Mouse (Mus musculus): Measurements from ENCODE around the gene Rtf1. TPM values are rescaled to one million over a fixed set of nuclear protein-coding genes. Genes with fewer than 3 reads are reported as not detected.
"Not testable (repeated sequence)": the region's sequence is repeated elsewhere in the genome, so short reads cannot be mapped to it uniquely, and the experiment has no call there.

Gene Rtf1
- 21.5 and 25.3 TPM in 2 replicates for polyA plus RNA-seq (2014; fragmentation: Nextera tagmentation; extraction: Ambion mirVana)

- Histone ChIP-seq H3K4me3 (ENCODE audit: low read depth, low read length) (peak within 1 kb of the TSS; percentile 99), H3K36me3 (ENCODE audit: control insufficient read depth, insufficient read depth, low read length) (peaks cover 1% of the 10 kb centered on the region; the same call in 1 of the 2 replicates), H3K27me3 (replicated peaks; ENCODE audit: control insufficient read depth, insufficient read depth, low read length) (no peaks in the 10 kb centered on the region), H3K4me1 (replicated peaks; ENCODE audit: control insufficient read depth, insufficient read depth, low read length) (peaks cover 10% of the 10 kb centered on the region), H3K9me3 (ENCODE audit: control insufficient read depth, low read length) (no peaks in the 10 kb centered on the region), H3K27ac (ENCODE audit: low read depth, low read length) (peak within 1 kb of the TSS; percentile 86), H3K9ac (ENCODE audit: low read depth, low read length) (peak within 1 kb of the TSS; percentile 97), H3K4me2 (peak within 1 kb of the TSS; percentile 88)
- under 1% methylated on average over 49 of the region's 58 CpGs for WGBS
- ATAC-seq (replicated peaks; ENCODE audit: low FRiP score) (peak; percentile 95), DNase-seq (ENCODE audit: low spot score) (peak; percentile 97)
Observed at GRCm38 (mm10) chr2:119674525-119675214, at the start of gene Rtf1. Rtf1 (plus strand) TSS chr2:119675068.

- H3K4me2 ChIP-seq: no peak overlapping the region
- no peak for DNase-seq (ENCODE audit: low spot score)
Observed at GRCm38 (mm10) chr2:119636781-119637180, 38.1 kb upstream of the Rtf1 start.

GRCm38 (mm10) chr2:119641214-119641912, 33.5 kb upstream of the Rtf1 start:
- H3K9ac ChIP-seq (ENCODE audit: low read depth, low read length): no peak overlapping the region
- ATAC-seq (replicated peaks; ENCODE audit: low FRiP score) (no peak), DNase-seq (ENCODE audit: low spot score) (no peak)
- WGBS: 85% methylated on average over 5 of the region's 5 CpGs
- no peak overlapping the region for H3K4me3 ChIP-seq (ENCODE audit: low read depth, low read length)
- H3K9me3 ChIP-seq (ENCODE audit: control insufficient read depth, low read length): no peaks in the 10 kb centered on the region
- H3K36me3 ChIP-seq (ENCODE audit: control insufficient read depth, insufficient read depth, low read length): peaks cover 66% of the 10 kb centered on the region
- H3K4me2 ChIP-seq: no peak overlapping the region
- H3K4me1 ChIP-seq (replicated peaks; ENCODE audit: control insufficient read depth, insufficient read depth, low read length): no peaks in the 10 kb centered on the region
- no peak overlapping the region for H3K27ac ChIP-seq (ENCODE audit: low read depth, low read length)
- H3K27me3 ChIP-seq (replicated peaks; ENCODE audit: control insufficient read depth, insufficient read depth, low read length): no peaks in the 10 kb centered on the region

More at GRCm38 (mm10) chr2:119636781-119637180, 38.1 kb upstream of the Rtf1 start:
- Histone ChIP-seq H3K4me1 (replicated peaks; ENCODE audit: control insufficient read depth, insufficient read depth, low read length) (no peaks in the 10 kb centered on the region), H3K27ac (ENCODE audit: low read depth, low read length) (no peak overlapping the region), H3K36me3 (ENCODE audit: control insufficient read depth, insufficient read depth, low read length) (peaks cover 58% of the 10 kb centered on the region), H3K9me3 (ENCODE audit: control insufficient read depth, low read length) (no peaks in the 10 kb centered on the region), H3K27me3 (replicated peaks; ENCODE audit: control insufficient read depth, insufficient read depth, low read length) (no peaks in the 10 kb centered on the region), H3K4me3 (ENCODE audit: low read depth, low read length) (no peak overlapping the region), H3K9ac (ENCODE audit: low read depth, low read length) (no peak overlapping the region)
- no peak for ATAC-seq (replicated peaks; ENCODE audit: low FRiP score)
- WGBS: 94% methylated on average over 1 of the region's 1 CpGs

GRCm38 (mm10) chr2:119644254-119644653, 30.6 kb upstream of the Rtf1 start:
- Histone ChIP-seq H3K27me3 (replicated peaks; ENCODE audit: control insufficient read depth, insufficient read depth, low read length) (no peaks in the 10 kb centered on the region), H3K4me3 (ENCODE audit: low read depth, low read length) (no peak overlapping the region), H3K36me3 (ENCODE audit: control insufficient read depth, insufficient read depth, low read length) (peaks cover 65% of the 10 kb centered on the region), H3K9ac (ENCODE audit: low read depth, low read length) (no peak overlapping the region), H3K9me3 (ENCODE audit: control insufficient read depth, low read length) (no peaks in the 10 kb centered on the region), H3K4me1 (replicated peaks; ENCODE audit: control insufficient read depth, insufficient read depth, low read length) (no peaks in the 10 kb centered on the region), H3K27ac (ENCODE audit: low read depth, low read length) (no peak overlapping the region), H3K4me2 (no peak overlapping the region)
- ATAC-seq (replicated peaks; ENCODE audit: low FRiP score): no peak
- 93% methylated on average over 5 of the region's 5 CpGs for WGBS
- DNase-seq (ENCODE audit: low spot score): no peak

GRCm38 (mm10) chr2:119662220-119663182, 12.4 kb upstream of the Rtf1 start, which contains the start of gene Ndufaf1:
Ndufaf1 (minus strand) TSS chr2:119662827.
- Histone ChIP-seq H3K4me2 (peak within 1 kb of the TSS; percentile 71), H3K9me3 (ENCODE audit: control insufficient read depth, low read length) (no peaks in the 10 kb centered on the region), H3K36me3 (ENCODE audit: control insufficient read depth, insufficient read depth, low read length) (peaks cover 9% of the 10 kb centered on the region; the same call in 1 of the 2 replicates), H3K4me1 (replicated peaks; ENCODE audit: control insufficient read depth, insufficient read depth, low read length) (no peaks in the 10 kb centered on the region; the same call in 1 of the 2 replicates), H3K9ac (ENCODE audit: low read depth, low read length) (peak within 1 kb of the TSS; percentile 76), H3K4me3 (ENCODE audit: low read depth, low read length) (peak within 1 kb of the TSS; percentile 66), H3K27ac (ENCODE audit: low read depth, low read length) (peak within 1 kb of the TSS; percentile 14; the same call in 1 of the 2 replicates), H3K27me3 (replicated peaks; ENCODE audit: control insufficient read depth, insufficient read depth, low read length) (no peaks in the 10 kb centered on the region)
- peak; percentile 84 for DNase-seq (ENCODE audit: low spot score)
- WGBS: 1% methylated on average over 44 of the region's 44 CpGs
- ATAC-seq (replicated peaks; ENCODE audit: low FRiP score): peak; percentile 91

- not testable (repeated sequence) for H3K36me3 ChIP-seq (ENCODE audit: control insufficient read depth, insufficient read depth, low read length); H3K4me2 ChIP-seq; H3K9me3 ChIP-seq (ENCODE audit: control insufficient read depth, low read length); H3K9ac ChIP-seq (ENCODE audit: low read depth, low read length); H3K27ac ChIP-seq (ENCODE audit: low read depth, low read length); H3K4me3 ChIP-seq (ENCODE audit: low read depth, low read length); DNase-seq (ENCODE audit: low spot score); H3K27me3 ChIP-seq (replicated peaks; ENCODE audit: control insufficient read depth, insufficient read depth, low read length); H3K4me1 ChIP-seq (replicated peaks; ENCODE audit: control insufficient read depth, insufficient read depth, low read length); ATAC-seq (replicated peaks; ENCODE audit: low FRiP score)
- 76% methylated on average over 19 of the region's 23 CpGs for WGBS
Observed at GRCm38 (mm10) chr2:119665744-119666143, 9.1 kb upstream of the Rtf1 start.

GRCm38 (mm10) chr2:119669010-119669409, 5.9 kb upstream of the Rtf1 start:
- ATAC-seq (replicated peaks; ENCODE audit: low FRiP score): no peak
- Histone ChIP-seq H3K9me3 (ENCODE audit: control insufficient read depth, low read length) (no peaks in the 10 kb centered on the region), H3K4me3 (ENCODE audit: low read depth, low read length) (no peak overlapping the region), H3K36me3 (ENCODE audit: control insufficient read depth, insufficient read depth, low read length) (no peaks in the 10 kb centered on the region), H3K9ac (ENCODE audit: low read depth, low read length) (no peak overlapping the region), H3K4me2 (no peak overlapping the region), H3K27ac (ENCODE audit: low read depth, low read length) (no peak overlapping the region), H3K4me1 (replicated peaks; ENCODE audit: control insufficient read depth, insufficient read depth, low read length) (0 out of 2 replicates have a peak, but pooled peaks cover 3% of the 10 kb centered on the region), H3K27me3 (replicated peaks; ENCODE audit: control insufficient read depth, insufficient read depth, low read length) (no peaks in the 10 kb centered on the region)
- DNase-seq (ENCODE audit: low spot score): no peak
- WGBS: 21% methylated on average over 7 of the region's 7 CpGs

- H3K4me2 ChIP-seq: peak overlapping the region; percentile 80
- peak overlapping the region; percentile 99 for H3K4me3 ChIP-seq (ENCODE audit: low read depth, low read length)
- peak overlapping the region; percentile 86 for H3K27ac ChIP-seq (ENCODE audit: low read depth, low read length)
- DNase-seq (ENCODE audit: low spot score) (no peak), ATAC-seq (replicated peaks; ENCODE audit: low FRiP score) (peak; percentile 76)
- peaks cover 10% of the 10 kb centered on the region for H3K4me1 ChIP-seq (replicated peaks; ENCODE audit: control insufficient read depth, insufficient read depth, low read length)
- H3K36me3 ChIP-seq (ENCODE audit: control insufficient read depth, insufficient read depth, low read length): peaks cover 3% of the 10 kb centered on the region; the same call in 1 of the 2 replicates
- H3K9ac ChIP-seq (ENCODE audit: low read depth, low read length): peak overlapping the region; percentile 97
- under 1% methylated on average over 39 of the region's 39 CpGs for whole genome bisulfite sequencing
- no peaks in the 10 kb centered on the region for H3K27me3 ChIP-seq (replicated peaks; ENCODE audit: control insufficient read depth, insufficient read depth, low read length)
- H3K9me3 ChIP-seq (ENCODE audit: control insufficient read depth, low read length): no peaks in the 10 kb centered on the region
Observed at GRCm38 (mm10) chr2:119675215-119675784, 432 bp downstream of the Rtf1 start.
